Mouse (Mus musculus) kidney, embryonic 16.5 days (tissue): Measurements from ENCODE around the gene Cgas. TPM values are rescaled to one million over a fixed set of nuclear protein-coding genes. Genes with fewer than 3 reads are reported as not detected.

ENCODE experiments used
- ATAC-seq: fragments of 200-750 bp; cut with Nextera tagmentation; 2 replicates; pipeline ENCODE4 v1.8.0; 2017; ENCODE audit warnings: moderate TSS enrichment; ENCODE audit not compliant: low FRiP score, low TSS enrichment
- H3K27ac ChIP-seq: fragments of 300-500 bp; sonication (generic); 2 replicates; pipeline ENCODE4 v1.5.1; 2014; ENCODE audit warnings: low read length
- H3K27me3 ChIP-seq: fragments of 300-500 bp; sonication (generic); 2 replicates; pipeline ENCODE4 v1.6.1; 2014; ENCODE audit warnings: low read length, control low read depth, mixed read lengths; ENCODE audit not compliant: insufficient read depth
- H3K36me3 ChIP-seq: fragments of 300-500 bp; sonication (generic); 2 replicates; pipeline ENCODE4 v1.6.1; 2014; ENCODE audit warnings: low read length, control low read depth, mixed read lengths; ENCODE audit not compliant: insufficient read depth
- H3K4me1 ChIP-seq: fragments of 300-500 bp; sonication (generic); 2 replicates; pipeline ENCODE4 v1.6.1; 2014; ENCODE audit warnings: low read length, control low read depth, mixed read lengths; ENCODE audit not compliant: insufficient read depth
- H3K4me2 ChIP-seq: fragments of 300-500 bp; sonication (generic); replicated peaks from 2 replicates; pipeline ENCODE4 v1.6.1; 2014; ENCODE audit warnings: low read depth, low read length
- H3K4me3 ChIP-seq: fragments of 300-500 bp; sonication (generic); 2 replicates; pipeline ENCODE4 v1.5.1; 2014; ENCODE audit warnings: mild to moderate bottlenecking, low read length
- H3K9ac ChIP-seq: fragments of 300-500 bp; sonication (generic); replicated peaks from 2 replicates; pipeline ENCODE4 v1.6.1; 2014; ENCODE audit warnings: low read length
- H3K9me3 ChIP-seq: fragments of 300-500 bp; sonication (generic); 2 replicates; pipeline ENCODE4 v1.6.1; 2016; ENCODE audit warnings: low read length, control low read depth
- WGBS: fragments of 180-500 bp; shearing (Covaris S2); extraction: QIAGEN DNeasy Blood & Tissue Kit; methylation state at CpG from one replicate; pipeline ENCODE4 v1.1.7; 2014; 5-methylcytosine and 5-hydroxymethylcytosine counted together
- microRNA-seq: library from miRNA; unstranded; fragments of <30 nt; microRNA quantifications from one replicate; pipeline ENCODE4, GENCODE M21; 2016
- polyA plus RNA-seq: library from polyadenylated mRNA; unstranded; fragments of >200 nt; fragmentation: Nextera tagmentation; extraction: Ambion mirVana; gene quantifications from 2 replicates; pipeline ENCODE4 v1.2.1, GENCODE M21; 2015

Cgas gene
- polyA plus RNA-seq, 1 experiment from 2014 or later = 2.1 TPM

- ATAC-seq = peak; percentile 14; the same call in 1 of the 2 replicates
- WGBS = 31% methylated on average over 11 of the region's 11 CpGs
- Histone ChIP-seq H3K36me3 (no peaks in the 10 kb centered on the region), H3K4me1 (0 out of 2 replicates have a peak, but pooled peaks cover 8% of the 10 kb centered on the region), H3K4me3 (peak overlapping the region; percentile 47), H3K27me3 (peaks cover 52% of the 10 kb centered on the region), H3K27ac (no peak overlapping the region), H3K9ac (no peak overlapping the region), H3K4me2 (peak overlapping the region; percentile 72), H3K9me3 (no peaks in the 10 kb centered on the region)
Measured at GRCm38 (mm10) chr9:78395244-78395629, 47.8 kb downstream of the Cgas start.

- Histone ChIP-seq H3K27me3 (peaks cover 52% of the 10 kb centered on the region), H3K36me3 (no peaks in the 10 kb centered on the region), H3K9me3 (no peaks in the 10 kb centered on the region), H3K4me2 (no peak overlapping the region), H3K4me1 (0 out of 2 replicates have a peak, but pooled peaks cover 8% of the 10 kb centered on the region), H3K9ac (no peak overlapping the region), H3K27ac (no peak overlapping the region), H3K4me3 (no peak overlapping the region)
- no peak for ATAC-seq
- WGBS = 64% methylated on average over 7 of the region's 7 CpGs
Measured at GRCm38 (mm10) chr9:78394602-78395001, 48.4 kb downstream of the Cgas start.

GRCm38 (mm10) chr9:78393741-78394140 lies 49.3 kb downstream of the Cgas start:
- 0 out of 2 replicates have a peak, but pooled peaks cover 8% of the 10 kb centered on the region for H3K4me1 ChIP-seq
- peaks cover 52% of the 10 kb centered on the region for H3K27me3 ChIP-seq
- WGBS = 87% methylated on average over 10 of the region's 10 CpGs
- H3K27ac ChIP-seq = no peak overlapping the region
- no peak overlapping the region for H3K9ac ChIP-seq
- no peak overlapping the region for H3K4me3 ChIP-seq
- ATAC-seq = no peak
- H3K4me2 ChIP-seq = no peak overlapping the region
- no peaks in the 10 kb centered on the region for H3K9me3 ChIP-seq
- H3K36me3 ChIP-seq = no peaks in the 10 kb centered on the region

- no peaks in the 10 kb centered on the region for H3K4me1 ChIP-seq
- H3K36me3 ChIP-seq = no peaks in the 10 kb centered on the region
- peaks cover 26% of the 10 kb centered on the region for H3K27me3 ChIP-seq
- no peak overlapping the region for H3K4me3 ChIP-seq
- H3K9me3 ChIP-seq = no peaks in the 10 kb centered on the region
- H3K9ac ChIP-seq = no peak overlapping the region
- 42% methylated on average over 5 of the region's 5 CpGs for WGBS
- H3K4me2 ChIP-seq = no peak overlapping the region
- H3K27ac ChIP-seq = no peak overlapping the region
- no peak for ATAC-seq
Measured at GRCm38 (mm10) chr9:78389981-78390380, 53.1 kb downstream of the Cgas start.

GRCm38 (mm10) chr9:78386947-78387346 lies 56.1 kb downstream of the Cgas start:
- Histone ChIP-seq H3K9me3 (no peaks in the 10 kb centered on the region), H3K27me3 (no peaks in the 10 kb centered on the region), H3K9ac (no peak overlapping the region), H3K4me3 (no peak overlapping the region), H3K27ac (no peak overlapping the region), H3K36me3 (no peaks in the 10 kb centered on the region), H3K4me1 (no peaks in the 10 kb centered on the region), H3K4me2 (no peak overlapping the region)
- no peak for ATAC-seq
- 81% methylated on average over 7 of the region's 7 CpGs for WGBS

- no peak for ATAC-seq
- H3K27me3 ChIP-seq = no peaks in the 10 kb centered on the region
- H3K36me3 ChIP-seq = no peaks in the 10 kb centered on the region
- 54% methylated on average over 3 of the region's 3 CpGs for WGBS
- H3K4me1 ChIP-seq = no peaks in the 10 kb centered on the region
- no peak overlapping the region for H3K4me2 ChIP-seq
- no peaks in the 10 kb centered on the region for H3K9me3 ChIP-seq
- no peak overlapping the region for H3K9ac ChIP-seq
- no peak overlapping the region for H3K4me3 ChIP-seq
- H3K27ac ChIP-seq = no peak overlapping the region
Measured at GRCm38 (mm10) chr9:78385893-78386292, 57.1 kb downstream of the Cgas start.

Small RNA genes lying within 50 kb of the gene (microRNA-seq; reads per million reads assigned to microRNA genes)
- not detected for gene Gm26377

Other genes with a start within 250 kb of the Cgas start
- gene Gsta1, start 212.6 kb downstream of the Cgas start, polyA plus RNA-seq = 2.8 TPM in 2 replicates
- 0.58 and 1.5 TPM in 2 replicates for gene Gm3776, start 186.1 kb downstream of the Cgas start, polyA plus RNA-seq
- 30.2 and 34.9 TPM in 2 replicates for gene Gm10639, start 153.3 kb downstream of the Cgas start, polyA plus RNA-seq
- gene Omt2a, start 128.4 kb downstream of the Cgas start, polyA plus RNA-seq = not detected in 2 replicates
- gene Omt2b, start 115.6 kb downstream of the Cgas start, polyA plus RNA-seq = not detected in 2 replicates
- gene Gsta2, start 87.4 kb downstream of the Cgas start, polyA plus RNA-seq = 92.0 and 109 TPM in 2 replicates
- gene Dppa5a, start 75.1 kb downstream of the Cgas start, polyA plus RNA-seq = 0.27 TPM in 1 of 2 replicates, not detected in the other
- gene Ooep, start 64.5 kb downstream of the Cgas start, polyA plus RNA-seq = 1.6 and 2.0 TPM in 2 replicates
- 0.28 and 0.50 TPM in 2 replicates for gene Ddx43, start 47.5 kb downstream of the Cgas start, polyA plus RNA-seq
- gene Mto1, start 5.0 kb upstream of the Cgas start, polyA plus RNA-seq = 27.9 and 30.1 TPM in 2 replicates
- gene Gm17324, start 5.5 kb upstream of the Cgas start, polyA plus RNA-seq = 0.65 and 0.66 TPM in 2 replicates
- gene Eef1a1, start 45.9 kb upstream of the Cgas start, polyA plus RNA-seq = 5,008 and 5,126 TPM in 2 replicates
- 18.9 and 19.1 TPM in 2 replicates for gene Slc17a5, start 144.8 kb upstream of the Cgas start, polyA plus RNA-seq
- gene Cd109, start 172.3 kb upstream of the Cgas start, polyA plus RNA-seq = 6.1 and 6.9 TPM in 2 replicates